Mouse (Mus musculus) c-Kit-negative CD71-positive TER-119-positive erythroid progenitor cells, embryonic 14.5 days (primary cell): ENCODE data around the gene Bnip3.

Source experiments
- DNase-seq: peaks from one replicate; pipeline ENCODE4 v3.0.0-alpha.2; 2013; ENCODE audit warnings: low read depth, low spot score

The Bnip3 gene

DNA sequence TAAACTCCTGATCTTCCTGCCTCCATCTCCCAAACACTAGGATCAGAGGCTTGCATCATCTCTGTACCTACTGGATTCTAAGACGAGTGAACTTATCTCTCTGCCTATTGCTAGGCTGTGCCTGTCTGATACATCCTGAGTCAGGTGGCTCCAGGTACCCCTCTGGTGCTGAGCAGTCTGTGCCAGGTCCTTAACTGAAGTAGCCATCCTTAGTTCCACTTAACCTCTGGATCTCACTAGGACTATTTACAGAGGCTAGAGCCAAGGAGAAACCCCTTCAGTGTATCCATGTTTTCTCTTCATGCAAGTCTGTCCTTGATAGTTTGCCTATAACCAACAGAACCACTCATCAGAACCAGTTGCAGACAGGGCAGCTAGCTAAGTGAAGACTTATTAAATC, 2.9 kb downstream of the Bnip3 start:
- DNase-seq, result no peak

DNA sequence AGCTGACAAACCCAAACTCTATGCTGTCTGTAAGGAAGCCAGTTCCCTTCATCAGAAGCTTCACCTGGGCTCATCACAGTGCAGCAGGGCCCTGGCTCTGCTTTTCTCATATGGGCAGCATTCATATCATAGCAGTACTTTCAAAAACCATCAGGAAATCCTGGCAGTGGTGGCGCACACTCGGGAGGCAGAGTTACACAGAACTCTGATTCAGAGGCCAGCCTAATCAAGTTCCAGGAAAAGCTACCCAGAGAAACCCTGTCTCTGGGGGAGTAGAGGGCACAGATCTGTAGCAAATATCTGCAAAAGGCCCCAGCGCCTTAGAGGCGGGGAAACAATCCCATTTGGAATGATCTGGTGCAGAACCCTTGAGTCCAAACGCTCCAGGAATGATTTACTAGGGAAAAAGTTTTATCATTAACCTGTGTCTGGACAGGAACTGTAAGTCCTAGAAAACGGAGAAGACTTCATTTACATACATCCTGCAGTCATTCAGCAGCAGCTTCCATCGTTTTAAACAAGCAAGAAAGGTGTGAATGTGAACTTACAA, 5.4 kb downstream of the Bnip3 start:
- DNase-seq, result no peak

DNA sequence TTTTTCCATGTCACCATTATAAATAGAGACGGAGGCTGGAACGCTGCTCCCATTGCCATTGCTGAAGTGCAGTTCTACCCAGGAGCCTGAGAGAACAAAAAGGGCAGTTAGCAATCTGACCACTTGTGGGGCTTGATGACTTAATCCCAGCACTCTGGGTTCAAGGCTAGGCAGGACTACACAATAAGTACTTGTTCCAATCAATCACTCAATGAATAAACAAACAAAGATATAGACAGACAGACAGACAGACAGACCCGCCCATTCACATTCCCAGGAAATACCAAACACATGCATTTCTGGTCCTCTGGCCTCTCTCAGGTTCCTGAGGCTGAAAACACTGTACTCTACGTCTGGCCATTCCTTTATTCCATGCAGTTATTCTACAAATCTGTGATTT, 10.6 kb downstream of the Bnip3 start:
- no peak for DNase-seq

DNA sequence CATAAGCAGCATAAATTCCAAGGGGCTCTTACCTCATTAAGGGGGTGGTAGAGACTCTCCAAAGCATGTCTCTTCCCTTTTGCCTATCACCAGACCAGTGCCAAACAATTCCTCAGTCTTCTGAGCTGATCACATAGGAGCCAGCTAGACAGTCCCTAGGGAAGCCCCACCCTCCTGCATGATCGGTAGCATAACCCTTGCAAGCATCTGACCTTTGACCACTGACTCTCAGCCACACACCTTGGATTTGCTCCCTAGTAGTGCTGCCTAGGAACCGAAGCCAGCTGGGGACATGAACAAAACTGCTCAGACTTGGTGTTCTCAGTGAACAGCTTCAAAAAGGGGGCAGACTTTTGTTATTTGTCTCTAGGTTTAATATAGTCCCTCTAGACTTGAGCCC, 11.2 kb downstream of the Bnip3 start:
- DNase-seq, result no peak

DNA sequence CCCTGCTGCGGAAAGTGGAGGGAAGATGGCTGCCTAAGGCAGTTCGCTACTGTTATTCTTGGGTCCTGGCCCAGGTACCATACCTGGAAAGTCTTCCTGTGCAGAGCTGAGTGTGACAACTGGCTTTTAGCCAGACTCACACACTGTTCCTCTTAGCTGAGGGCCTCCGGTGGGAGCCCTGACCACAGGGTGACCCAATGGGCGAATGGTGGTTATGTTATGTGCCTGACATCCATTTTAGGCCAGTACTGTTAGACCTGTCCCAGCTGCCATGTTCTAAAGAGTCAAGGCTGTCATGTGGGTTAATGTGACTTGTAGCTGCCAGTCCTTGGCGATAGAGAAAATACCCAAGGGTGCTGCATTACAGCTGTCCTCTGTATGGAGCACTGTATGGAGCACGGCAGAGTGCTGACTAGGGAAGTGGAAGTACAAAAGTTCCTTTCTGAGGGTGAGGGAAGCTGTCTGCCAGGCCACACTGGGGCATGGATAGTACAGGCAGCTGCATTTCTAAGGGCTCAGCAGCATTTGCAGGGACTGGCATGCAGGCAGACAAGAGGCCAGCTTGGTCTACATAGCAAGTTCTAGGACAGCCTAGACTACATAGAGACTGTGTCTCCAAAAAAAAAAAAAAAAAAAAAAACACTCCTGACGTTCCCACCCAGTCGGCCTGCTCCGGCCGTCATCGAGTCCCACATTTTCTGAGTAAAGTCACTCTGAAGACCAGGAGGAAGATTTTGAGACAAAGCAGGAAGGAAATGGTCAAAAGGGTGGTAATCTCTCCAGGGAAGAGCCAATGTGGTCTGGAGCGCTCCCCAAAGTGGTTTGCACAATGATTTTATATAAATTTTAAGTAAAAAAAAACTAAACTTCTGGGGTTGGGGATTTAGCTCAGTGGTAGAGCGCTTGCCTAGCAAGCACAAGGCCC, 23.7 kb downstream of the Bnip3 start:
- DNase-seq, result no peak

DNA sequence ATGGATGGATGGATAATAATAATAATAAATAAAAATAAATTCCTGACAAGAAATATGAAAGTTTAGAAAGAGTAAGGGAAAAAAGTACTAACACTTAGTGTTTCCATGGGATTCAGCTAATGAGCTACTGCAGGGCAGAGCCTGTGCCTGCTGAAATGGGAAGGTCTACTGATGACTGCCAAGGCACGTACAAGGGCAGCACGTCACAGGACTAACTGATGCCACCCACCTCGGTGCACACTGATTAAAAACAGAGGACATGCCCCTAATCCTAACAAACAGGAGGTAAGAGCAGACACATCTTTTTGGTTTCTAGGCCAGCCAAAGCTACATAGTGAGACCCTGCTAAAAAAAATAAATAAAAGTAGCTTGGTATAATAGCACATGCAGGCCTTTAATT, 25.6 kb downstream of the Bnip3 start:
- DNase-seq, result no peak

DNA sequence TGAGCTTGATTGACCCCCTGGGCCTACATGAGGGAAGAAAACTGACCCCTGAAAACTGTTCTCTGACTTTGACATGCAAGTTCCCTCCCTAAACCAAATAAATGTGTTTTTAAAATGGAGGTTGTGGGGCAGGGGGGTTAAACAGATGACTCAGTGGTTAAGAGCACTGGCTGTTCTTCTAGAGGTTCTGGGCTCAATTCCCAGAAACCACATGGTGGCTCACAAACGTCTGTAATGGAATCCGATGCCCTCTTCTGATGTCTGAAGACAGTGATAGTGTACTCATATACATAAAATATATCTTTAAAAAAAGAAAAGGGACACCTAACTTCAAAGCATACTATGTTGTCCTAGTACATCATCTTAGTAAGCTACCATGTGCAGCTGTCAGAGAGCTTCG, 34.3 kb downstream of the Bnip3 start:
- DNase-seq, result no peak

DNA sequence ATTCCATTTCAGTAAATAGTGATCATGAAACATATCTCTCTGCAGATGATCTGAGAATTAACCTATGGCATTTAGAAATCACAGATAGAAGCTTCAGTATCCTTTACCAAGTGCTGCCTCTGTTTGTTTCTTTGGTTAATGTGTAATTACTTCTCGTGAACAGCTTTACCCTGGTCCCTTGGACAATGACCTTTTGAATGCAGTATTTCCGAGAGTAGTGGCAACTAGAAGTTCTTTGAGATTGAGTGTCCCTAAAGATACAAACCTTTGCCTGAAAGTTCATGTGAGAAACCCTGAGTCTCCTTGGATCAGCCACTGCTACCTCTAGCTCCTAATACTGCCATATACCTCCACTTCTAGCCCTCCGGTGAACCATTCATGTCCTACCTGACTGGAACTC, 36.4 kb downstream of the Bnip3 start:
- no peak for DNase-seq

DNA sequence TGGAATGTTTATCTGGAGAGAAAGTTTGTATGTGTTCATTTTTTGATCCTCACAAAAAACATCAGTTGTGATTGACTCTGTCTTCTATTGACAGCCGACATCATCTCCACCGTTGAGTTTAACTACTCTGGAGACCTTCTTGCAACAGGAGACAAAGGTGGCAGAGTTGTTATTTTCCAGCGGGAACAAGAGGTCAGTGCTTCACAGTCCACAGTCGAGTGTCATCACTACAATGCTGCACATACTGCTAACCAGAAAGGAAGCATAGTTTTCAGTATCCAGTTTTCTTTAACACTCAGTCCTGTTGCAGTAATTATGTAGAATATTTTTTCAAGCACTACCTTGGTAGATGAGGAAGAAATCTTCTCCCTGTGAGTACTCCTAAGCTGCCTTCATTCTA, 41.0 kb downstream of the Bnip3 start:
- no peak for DNase-seq

DNA sequence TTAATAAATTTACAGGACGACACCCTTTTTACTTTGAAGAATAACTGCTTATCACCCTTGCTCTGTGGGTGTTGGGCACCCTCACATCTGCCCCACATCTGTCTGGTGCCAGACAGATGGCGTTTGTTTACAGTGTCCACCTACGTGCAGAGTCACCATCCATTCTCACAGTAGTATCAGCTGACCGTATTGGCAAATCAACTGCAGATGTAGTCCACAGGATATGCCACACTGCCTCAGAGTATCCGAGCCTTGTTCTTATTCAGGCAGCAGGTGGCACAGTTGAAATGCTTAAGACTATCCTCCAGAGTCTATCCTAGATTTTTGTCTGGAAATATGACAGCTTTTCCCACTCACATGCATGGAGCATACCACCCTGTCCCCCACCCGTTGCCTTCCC, 42.0 kb downstream of the Bnip3 start:
- DNase-seq, result no peak

DNA sequence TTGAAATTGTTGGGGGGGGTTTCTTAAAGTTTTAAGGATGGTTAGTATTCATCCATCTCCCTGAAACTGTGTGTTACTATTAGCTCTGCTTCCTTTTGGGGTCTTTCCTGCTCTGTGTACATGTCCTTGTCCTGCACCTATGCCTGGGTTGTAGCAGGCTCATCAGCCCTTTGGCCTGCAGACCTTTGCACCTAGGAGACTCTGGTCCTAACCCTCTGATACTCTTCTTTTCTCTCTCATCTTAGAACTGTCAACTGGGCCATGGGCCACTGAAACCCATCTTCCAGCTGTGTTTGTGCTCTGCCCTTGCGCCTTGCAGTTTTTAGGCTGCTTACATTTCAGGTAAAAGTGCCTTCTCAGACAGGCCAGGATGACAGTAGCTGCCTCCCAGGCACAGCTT, 44.5 kb downstream of the Bnip3 start:
- no peak for DNase-seq

DNA sequence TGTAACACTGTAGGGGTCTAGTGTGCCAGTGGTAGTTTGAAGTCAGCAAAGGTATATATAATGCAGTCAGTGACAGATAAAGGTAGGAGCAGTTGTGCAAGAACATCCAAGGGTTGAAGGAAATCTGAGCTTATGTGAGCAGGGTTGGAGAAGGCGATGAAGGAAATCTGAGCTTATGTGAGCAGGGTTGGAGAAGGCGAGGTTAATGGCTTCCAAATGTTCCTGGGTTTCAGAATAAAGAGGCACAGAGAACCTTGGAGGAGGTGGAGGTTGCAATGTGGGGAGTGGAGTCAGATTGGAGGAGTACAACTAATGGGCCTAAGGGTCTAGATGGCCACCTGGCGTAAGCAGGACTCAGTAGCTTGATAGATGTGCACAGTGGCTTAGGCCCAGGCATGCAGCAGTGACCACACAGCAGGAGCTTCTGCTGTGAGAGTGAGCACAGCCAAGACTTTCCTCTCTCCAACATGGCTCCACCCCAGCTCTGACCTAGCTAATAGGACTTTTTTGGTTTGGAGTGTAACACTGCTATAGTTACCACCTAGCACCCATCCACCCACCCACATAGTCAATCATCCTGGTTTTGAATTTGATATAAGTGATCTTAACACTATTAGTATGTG, 45.3 kb downstream of the Bnip3 start:
- no peak for DNase-seq

DNA sequence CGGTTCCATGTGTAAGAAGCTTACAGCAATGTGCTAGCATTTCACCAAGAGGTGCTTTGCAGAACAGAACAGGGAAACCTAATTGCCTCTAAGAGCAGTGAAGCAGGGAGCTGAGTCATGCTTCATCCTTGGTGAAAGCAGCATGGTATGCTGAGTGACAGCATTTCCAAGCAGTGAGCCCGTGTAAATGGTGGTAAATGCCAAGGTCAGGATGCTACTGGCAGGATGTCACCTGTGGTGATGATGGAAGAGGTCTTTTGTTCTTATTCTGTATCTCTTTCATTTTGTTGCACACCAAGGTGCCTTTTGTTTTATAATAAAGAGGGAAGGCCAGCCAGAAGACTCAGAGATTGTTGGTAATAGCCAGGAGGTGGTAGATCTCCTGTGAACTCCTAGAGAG, 52.6 kb downstream of the Bnip3 start:
- no peak for DNase-seq

DNA sequence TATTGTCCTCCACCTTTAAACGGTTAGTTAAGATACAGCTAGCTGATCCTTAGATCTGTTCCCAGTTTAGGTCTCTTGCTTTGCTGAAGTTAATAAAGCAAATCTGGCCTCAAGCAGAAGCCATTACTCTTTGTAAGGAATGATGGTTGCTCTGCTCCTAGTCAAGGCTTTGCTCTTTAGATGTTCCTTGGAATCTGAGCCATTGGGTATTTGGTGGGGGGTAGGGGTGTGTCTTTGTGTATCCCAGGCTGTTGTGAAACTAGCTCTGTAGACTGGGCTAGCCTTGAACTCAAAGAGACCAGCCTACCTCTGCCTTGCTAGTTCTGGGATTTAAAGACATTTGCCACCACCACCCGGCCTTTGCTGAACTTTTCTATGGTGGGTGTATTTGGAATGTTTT, 55.1 kb downstream of the Bnip3 start:
- DNase-seq, result no peak

DNA sequence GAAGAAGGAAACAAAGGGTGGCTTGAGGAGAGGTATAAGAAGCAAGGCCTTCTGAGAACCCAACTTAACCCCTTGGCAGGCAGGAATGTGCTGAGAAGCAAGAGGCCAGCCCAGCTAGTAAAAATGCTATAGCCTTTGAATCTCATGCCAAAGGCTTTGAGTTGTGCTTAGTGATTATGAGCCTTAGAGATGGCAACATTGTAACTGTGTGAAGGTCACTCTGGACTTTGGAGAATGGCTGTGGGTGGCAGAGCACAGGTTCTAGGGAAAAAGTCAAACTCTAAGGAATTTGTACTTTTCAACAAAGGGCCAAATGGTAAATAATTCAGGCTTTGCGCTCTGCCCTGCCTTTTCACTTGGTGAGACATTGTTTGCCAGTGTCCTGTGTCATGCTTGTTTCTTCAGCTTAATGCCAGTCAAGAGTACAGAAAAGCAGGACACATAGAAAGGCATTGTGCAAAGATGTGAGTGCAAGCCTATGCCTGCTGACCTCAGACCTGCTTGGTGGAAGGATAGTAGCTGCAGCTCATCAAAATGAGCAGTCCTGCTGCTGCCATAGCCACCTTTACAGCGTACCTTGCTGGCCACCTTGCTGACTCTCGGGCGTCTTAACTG, 55.8 kb downstream of the Bnip3 start:
- DNase-seq, result no peak

DNA sequence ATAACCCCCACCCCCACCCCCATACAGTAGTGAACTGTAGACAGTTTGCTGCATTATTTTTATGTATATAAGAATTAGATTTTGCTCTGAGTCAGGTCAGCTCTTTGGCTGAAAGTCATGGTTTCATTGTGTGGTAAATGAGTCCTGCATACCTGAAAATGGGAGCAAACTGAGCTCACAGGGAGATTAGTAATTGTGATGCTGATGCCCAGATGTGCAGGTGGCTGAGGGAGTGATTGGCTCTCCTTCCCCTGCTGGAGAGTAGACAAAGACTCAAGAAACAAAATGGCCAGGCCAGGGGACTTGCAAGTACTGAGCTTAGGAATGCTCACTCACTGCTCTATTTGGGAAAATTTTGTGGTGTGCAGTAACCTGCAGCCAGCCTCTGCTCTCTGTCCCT, 59.2 kb downstream of the Bnip3 start:
- no peak for DNase-seq

DNA sequence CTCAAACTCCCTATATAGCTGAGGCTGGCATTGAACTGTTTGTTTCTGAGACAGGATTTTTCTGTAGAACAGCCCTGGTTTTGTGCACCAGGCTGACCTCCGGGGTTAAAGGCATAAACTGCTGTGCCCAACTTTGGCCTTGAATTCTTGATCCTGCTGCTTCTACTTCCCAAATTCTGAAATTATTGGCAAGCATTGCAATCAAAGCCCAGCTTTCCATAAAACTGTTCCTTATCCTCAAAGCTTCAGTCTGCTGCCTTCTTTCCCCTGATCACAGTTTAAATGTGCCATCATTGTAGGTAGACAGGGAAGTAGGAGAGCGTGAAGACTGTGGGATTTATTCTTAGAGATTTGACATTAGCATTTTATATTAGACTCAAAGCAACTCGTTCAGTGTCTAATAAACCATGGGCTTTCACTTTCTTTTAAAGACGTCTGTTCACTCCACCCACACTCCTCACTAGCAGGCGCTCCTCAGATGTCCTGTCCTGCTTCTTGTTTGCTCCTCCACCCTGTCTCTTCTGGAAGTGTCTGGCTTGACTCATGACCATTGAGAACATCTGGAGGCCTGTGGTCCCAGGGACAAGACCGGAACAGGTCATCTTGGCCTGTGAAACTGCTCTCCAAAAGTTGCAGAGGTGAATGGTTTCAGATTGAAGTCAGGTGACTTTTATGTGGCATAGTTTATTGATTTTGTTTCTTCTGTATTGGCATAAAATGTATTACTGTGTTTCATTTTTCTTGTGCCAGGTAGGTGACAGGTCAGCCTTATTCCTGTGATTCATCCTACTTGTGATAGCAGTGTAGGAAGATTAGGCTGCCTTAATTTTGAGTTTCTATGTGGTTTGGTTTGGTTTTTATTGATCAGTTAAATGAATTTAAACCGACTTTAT, 61.0 kb downstream of the Bnip3 start:
- DNase-seq, result no peak

DNA sequence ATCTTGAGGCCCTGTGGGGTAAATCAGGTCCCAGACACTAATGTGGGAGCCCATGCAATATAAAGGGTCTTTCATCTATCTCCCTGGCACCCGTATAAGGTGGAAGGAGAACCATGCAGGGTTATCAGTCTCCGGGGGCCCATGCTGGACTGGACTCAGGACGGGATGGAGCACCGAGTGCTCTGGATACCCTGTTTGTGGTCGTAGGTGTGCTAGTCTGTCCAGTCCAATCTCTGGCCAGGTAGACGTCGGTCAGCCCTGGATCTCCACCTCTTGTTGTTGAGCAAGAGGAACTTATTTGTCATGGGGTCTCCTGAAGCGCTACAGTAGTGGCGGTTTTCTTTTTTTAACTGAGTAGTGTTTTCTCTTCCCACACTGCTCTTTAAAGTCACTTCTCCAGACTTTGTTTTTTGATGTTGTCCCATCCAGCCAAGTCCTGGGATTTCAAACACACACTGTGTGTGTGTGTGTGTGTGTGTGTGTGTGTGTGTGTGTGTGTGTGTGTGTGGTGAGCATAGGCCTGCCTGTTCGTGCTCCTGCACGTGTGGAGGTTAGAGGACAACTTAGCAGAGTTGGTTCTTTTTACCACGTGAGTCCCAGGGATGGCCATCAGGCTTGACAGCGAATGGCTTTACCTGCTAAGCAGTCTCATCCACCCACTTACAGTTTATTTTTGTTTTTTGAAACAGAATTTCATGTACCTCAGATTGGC, 61.8 kb downstream of the Bnip3 start:
- peak; percentile 11 for DNase-seq

DNA sequence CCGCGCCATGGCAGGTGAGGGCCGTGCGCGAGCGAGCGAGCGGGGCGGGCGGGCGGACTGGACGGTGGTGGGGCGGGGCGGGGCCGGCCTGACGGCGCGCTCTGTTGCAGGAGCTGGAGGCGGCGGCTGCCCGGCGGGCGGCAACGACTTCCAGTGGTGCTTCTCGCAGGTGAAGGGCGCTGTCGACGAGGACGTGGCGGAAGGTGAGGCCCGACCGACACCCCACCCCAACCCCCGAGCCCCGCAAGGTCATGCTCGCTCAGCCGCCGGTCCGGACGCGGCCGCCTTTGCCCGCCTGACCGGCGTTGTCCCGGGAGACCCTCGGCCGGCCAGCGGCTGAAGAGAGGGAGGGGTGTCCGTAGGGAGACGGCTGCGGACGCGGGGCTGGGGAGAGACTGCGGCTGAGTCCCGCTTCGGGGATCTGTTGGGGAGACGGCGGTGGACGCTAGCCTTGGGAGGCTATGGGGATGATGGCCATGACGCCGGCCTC, 62.8 kb downstream of the Bnip3 start:
- peak; percentile 12 for DNase-seq

DNA sequence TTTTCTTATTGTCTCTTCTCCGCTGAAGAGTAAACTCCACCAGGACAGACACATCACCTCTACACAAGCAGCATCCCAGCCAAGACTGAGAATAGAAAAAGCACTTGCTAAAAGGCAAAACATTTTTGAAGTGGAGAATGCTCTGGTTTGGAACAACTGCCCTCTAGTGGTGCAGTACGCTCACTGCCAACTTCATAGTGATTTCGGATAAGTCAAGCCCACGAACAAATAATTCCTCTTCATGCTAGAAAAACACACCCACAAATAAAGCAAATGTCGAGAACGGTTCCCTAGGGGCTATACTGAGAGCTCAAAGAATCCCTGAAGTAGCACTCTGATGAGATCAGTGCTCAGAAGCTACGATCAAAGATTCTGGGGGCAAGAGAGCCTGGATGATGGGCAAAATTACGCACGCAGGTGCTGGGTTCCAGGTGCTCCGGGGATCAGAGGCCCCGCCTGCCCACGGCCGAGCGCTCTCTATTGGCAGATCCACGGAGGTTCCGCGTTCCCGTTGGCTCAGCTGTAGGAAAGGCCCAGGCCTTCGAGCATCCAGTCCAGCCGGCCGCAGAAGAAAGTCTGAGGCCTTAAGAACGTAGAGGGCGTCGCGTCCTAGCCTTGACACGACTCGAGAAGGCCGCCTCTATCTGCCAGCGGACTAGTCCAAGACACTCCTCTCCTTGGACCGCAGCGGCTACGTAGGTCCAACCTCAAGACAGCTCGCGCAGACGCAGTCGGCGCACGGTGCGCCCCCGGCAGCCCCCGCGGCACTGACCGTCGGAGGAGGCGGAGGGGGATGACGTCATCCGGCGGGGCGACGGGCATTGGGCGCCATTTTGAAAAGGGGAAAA, 63.6 kb downstream of the Bnip3 start, which contains the start of the genes Ppp2r2d and Mapk1ip1:
Gene Ppp2r2d (plus strand): TSS at position 536 of the 848 bp plus-strand sequence.
Gene Mapk1ip1 (minus strand): TSS at position 730 of the 848 bp plus-strand sequence.
- DNase-seq, result peak; percentile 80
